Mouse (Mus musculus) heart, postnatal 0 days (tissue): Measurements from ENCODE around the gene Spg21.

ENCODE experiments used
- CTCF ChIP-seq: IDR thresholded peaks from 2 replicates; pipeline ENCODE4 v1.5.1; 2016; ENCODE audit warnings: antibody characterized with exemption, control low read depth, low read depth
- EP300 ChIP-seq: IDR thresholded peaks from 2 replicates; pipeline ENCODE4 v1.6.1; 2016; ENCODE audit warnings: antibody characterized with exemption, low read depth

- TF ChIP-seq CTCF (no peak), EP300 (no peak)
Observed at GRCm38 (mm10) chr9:65435671-65436301, 25.0 kb upstream of the Spg21 start, which contains the start of gene Mtfmt.
